Mouse (Mus musculus) brain, embryonic 14.5 days (tissue): Measurements from ENCODE around the gene Pcsk4. TPM values are rescaled to one million over a fixed set of nuclear protein-coding genes. Genes with fewer than 3 reads are reported as not detected.

Source experiments
- DNase-seq: peaks from one replicate; pipeline ENCODE4 v3.0.0-alpha.2; 2011; ENCODE audit warnings: low read depth
- CTCF ChIP-seq: fragments of 200-500 bp; IDR thresholded peaks from 2 replicates; pipeline ENCODE4 v1.5.1; 2012; ENCODE audit warnings: inconsistent platforms, mild to moderate bottlenecking, moderate library complexity, borderline replicate concordance; ENCODE audit not compliant: insufficient read depth, insufficient read length; ENCODE audit errors: extremely low read depth
- POLR2A ChIP-seq: fragments of 200-500 bp; IDR thresholded peaks from 2 replicates; pipeline ENCODE4 v1.6.1; 2012; ENCODE audit warnings: mild to moderate bottlenecking, inconsistent platforms, borderline replicate concordance; ENCODE audit not compliant: poor library complexity, insufficient read depth, insufficient read length, severe bottlenecking; ENCODE audit errors: extremely low read depth
- polyA plus RNA-seq: library from polyadenylated mRNA; depleted of rRNA; stranded (reverse); fragments of >200 nt; gene quantifications from 2 replicates; pipeline ENCODE4 v1.2.3, GENCODE M21; 2012; rRNA removed

Gene Pcsk4
- polyA plus RNA-seq, 1 experiment, result 4.5 TPM

DNA sequence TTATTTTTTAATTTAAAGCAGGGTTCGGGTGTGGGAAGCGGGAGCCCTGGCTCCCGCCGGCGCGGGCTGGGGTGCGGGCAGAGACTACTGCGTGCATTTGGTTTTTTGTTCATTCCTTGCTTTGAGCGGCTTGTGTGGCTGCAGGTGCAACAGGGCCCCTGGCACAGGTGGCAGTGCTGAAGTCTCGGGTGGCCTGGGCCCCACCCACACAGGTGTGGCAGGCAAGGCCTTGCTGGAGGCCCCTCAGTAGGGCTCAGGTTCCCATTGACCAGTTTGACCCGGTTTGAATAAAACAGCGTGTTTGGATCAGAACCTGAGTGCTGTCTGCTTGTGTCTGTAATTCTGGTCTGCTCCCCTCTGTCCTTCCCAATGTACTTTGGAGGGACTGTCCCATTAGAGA is 41.2 kb downstream of the Pcsk4 start:
- TF ChIP-seq CTCF, result no peak
- no peak for TF ChIP-seq POLR2A
- no peak for DNase-seq

DNA sequence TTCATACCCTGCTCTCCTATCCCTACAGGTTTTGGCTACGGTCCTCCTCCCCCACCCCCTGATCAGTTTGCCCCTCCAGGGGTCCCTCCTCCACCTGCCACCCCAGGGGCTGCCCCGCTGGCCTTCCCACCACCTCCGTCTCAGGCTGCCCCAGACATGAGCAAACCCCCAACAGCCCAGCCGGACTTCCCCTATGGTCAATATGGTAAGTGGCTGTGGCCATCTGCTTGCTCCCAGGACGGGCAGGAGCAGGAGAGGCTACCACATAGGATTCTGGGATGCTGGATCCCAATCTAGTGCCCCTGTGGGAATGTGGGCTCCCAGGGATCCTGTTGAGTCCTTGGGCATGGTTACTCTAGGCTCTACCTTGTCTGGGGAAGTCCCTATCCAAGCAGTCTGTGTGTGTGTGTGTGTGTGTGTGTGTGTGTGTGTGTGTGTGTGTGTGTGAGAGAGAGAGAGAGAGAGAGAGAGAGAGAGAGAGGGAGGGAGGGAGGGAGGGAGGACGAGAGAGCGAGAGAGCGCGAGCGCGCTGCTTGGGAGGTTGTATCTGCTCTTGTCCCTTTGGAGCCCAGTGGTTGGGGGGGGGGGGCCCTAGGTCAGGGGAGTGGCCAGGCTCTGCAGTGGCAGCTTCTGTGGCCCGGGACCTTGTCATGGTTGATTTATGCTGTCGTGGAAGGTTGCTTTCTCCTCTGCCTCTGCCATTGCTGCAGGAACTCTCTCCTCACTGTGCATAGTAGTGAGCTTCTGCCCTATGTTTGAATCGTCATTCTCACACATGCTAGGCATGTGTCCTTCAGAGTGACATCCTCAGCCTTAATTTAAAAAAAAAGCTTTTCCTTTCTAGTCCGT is 43.9 kb downstream of the Pcsk4 start:
- no peak for DNase-seq
- TF ChIP-seq POLR2A, result no peak
- no peak for TF ChIP-seq CTCF

DNA sequence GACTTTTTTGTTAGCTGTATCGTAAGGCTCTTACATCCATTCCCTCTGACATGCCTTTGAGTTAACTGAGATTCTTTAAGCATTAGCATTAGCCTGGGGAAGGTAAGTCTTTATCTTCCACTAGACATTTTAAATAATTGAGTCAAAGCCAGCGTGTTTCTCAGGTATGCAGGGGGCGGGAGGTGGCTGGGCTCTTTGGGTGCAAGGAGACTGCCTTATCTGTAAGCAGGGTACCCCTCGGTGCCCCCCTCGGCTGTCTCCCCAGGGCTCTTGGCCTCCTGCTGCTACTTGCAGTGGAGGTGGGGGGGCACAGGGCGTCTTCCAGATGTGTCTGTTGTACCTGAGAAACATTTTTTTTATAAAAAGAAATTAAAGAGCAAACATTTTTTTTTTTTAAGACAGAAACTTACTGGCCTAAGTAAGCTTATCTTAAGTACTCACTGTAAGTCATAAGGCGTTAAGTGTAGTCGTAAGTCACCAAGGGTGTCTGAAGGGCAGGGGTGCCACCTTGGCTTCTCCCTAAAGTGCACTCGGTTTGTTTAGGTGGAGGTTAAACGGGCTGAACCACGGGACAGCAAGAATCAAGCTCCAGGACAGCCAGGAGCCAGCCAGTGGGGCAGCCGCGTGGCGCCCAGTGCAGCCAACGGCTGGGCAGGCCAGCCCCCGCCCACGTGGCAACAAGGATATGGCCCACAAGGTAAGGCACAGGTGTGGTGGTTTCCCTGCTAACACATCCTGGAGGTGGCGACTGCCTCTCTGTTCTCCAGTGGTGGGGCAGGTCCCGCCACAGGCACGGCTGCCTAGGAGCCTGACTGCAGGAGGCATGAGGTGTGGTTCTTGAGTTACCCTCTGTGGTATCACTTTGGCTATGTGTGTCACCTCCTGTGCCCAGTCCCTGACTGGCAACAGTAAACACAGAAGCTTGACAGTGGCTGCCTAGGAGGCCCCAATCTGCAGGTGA is 46.5 kb downstream of the Pcsk4 start:
- TF ChIP-seq CTCF (no peak), POLR2A (no peak)
- DNase-seq, result no peak

DNA sequence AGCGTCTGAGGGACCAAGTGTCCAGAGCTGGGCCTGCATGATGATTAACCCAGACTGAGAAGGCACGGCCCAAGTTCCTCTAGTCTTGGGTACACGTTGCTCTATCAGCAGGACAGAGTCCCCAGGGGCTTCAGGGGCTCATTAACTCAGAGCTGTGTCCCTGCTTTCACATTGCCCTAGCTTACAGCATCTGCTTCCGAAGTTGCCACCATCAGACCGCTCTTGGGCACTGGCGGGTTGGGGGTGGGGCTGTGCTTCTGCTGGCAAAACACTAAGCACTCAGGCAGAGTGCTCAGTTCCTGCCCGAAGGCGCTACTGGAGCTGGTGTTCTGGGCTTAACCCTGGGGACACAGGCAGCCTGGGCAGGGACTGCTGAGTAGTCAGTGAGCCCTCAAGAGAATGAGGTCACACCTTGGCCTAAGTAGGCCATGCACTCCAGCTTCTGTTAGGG is 47.4 kb downstream of the Pcsk4 start:
- no peak for TF ChIP-seq POLR2A
- no peak for TF ChIP-seq CTCF
- DNase-seq, result peak; percentile 48

DNA sequence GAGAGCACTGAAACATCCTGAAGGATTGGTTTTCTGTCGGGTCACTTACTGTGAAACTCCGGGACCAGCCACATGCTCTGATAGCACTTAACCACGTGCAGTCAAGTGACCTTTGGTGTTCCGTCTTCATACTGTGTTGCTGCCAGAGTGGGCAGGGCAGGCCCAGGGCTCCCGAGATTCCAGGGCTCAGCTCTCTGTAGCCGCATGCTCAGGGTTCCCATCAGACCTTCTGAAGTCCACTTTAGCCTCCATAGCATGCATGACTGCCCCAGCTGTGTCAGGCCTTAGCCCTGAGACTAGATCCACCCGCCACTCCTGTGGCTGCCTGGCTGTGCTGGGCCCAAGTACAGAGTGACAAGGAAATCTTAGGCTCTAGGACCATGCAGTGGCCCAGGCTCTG is 48.0 kb downstream of the Pcsk4 start:
- TF ChIP-seq CTCF (no peak), POLR2A (no peak)
- DNase-seq, result no peak

DNA sequence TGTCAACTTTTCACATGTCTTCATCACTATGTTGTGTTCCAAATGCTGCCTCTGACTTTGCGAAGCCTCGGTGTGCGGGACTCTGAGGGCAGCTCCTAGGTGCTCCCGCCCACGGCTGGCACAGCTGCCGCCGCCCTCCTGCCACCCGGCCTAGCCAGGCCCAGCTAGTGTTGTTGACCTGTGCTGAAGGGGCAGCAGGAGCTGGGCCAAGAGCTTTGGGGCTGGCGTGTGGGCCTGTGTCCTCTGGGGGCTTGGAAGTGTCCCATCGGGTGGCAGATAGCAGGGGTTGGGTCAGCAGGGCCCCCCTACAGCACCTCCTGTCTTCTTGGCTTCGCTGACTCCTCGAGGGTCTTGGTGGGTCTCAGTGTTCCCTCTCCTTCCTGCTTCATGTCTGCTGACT is 50.0 kb downstream of the Pcsk4 start:
- TF ChIP-seq POLR2A, result no peak
- DNase-seq, result no peak

DNA sequence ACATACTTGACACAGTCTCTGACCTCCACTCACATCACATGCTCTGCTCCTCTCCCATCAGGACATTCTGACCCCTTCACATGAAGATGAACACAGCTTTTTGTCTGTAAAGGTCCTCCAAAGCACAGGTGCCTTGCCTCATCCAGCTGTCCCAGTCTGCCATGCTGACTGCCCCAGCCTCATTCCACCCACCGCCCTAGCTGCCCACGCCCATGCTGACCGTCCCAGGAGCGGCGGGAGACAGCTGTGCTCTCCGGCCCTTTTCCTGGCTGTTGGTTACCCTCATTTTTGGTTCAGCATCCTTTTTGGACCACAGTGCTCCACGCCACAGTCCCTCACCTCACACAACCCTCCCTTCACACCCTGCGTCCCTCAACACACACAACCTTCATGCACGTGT is 50.9 kb downstream of the Pcsk4 start:
- TF ChIP-seq POLR2A (no peak), CTCF (no peak)
- no peak for DNase-seq

DNA sequence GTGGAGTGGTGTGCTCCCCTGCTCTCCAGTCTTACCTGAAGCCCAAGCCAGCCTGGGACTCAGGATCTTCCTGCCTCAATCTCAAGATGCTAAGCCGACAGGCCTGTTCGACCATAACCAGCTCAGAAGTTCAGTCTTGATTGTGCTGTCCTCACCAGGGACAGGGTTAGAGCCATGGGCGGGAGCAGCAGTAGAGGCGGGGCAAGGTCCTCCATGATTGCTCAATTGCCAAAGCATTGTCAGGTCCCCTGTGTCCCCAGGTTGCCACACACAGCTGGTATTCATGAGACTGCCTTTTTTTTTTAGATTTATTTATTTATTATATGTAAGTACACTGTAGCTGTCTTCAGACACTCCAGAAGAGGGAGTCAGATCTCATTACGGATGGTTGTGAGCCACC is 53.1 kb downstream of the Pcsk4 start:
- DNase-seq, result no peak
- no peak for TF ChIP-seq POLR2A
- no peak for TF ChIP-seq CTCF

DNA sequence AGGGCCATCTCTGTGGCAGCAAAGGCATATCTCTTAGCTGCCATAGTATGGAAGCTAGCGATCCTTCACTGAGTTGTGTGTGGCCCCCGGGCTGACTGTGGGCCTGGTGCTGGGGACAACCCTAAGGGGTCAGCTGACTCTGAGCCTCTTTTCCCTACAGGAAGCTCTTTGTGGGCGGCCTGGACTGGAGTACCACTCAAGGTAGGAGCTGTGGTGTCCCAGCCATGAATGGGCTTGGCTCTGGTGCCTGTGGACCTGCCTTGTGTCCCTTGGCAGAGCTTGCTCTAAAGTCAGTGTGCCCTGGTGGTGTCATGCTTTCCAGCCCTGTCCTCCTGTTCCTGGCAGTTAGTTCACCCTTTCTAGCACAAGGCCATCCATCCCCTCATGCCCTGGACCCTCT is 55.5 kb downstream of the Pcsk4 start:
- TF ChIP-seq POLR2A (no peak), CTCF (no peak)
- no peak for DNase-seq

DNA sequence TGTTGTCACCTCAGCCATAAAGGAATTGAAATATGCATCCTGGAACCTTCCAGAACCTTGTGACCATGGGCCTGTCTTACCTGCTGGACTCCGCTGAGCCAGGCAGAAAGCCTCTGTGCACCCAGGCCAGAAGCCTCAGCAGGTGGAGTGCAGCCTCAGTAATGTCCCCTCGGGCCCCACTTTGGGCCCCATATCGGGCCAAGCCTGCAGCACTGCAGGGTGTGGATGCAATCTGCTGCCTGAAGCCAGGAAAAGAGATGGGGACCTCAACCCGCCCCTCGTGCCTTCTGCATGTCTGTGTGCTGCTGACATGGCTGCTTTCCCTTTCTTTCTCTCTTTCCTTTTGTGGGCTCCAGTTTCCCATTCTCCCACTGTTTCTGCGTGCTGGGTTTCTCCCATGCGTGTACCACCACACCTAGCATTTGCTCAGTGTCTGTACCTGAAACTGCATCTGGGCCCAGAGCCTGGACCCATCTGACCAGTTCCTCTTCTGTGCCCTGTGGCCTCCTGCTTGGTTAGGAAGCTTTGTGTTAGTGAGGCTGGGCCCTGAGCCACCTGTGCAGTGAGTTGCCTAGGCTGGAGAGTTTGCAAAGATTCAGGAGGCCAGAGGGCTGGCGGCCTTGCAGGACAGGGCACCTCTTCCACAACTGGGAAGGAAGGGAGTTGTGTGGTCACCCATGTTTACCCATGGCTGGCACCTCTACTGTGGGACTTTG is 57.3 kb downstream of the Pcsk4 start:
- no peak for TF ChIP-seq CTCF
- TF ChIP-seq POLR2A, result no peak
- DNase-seq, result no peak

Other genes with a start within 250 kb of the Pcsk4 start
- 30.2 and 31.1 TPM in 2 replicates for gene Sbno2, start 223.9 kb downstream of the Pcsk4 start, polyA plus RNA-seq
- gene Stk11, start 213.7 kb downstream of the Pcsk4 start, polyA plus RNA-seq, result 112 and 127 TPM in 2 replicates
- 445 and 501 TPM in 2 replicates for gene Atp5d, start 190.9 kb downstream of the Pcsk4 start, polyA plus RNA-seq
- 152 and 242 TPM in 2 replicates for gene Cbarp, start 188.7 kb downstream of the Pcsk4 start, polyA plus RNA-seq
- gene Midn, start 181.2 kb downstream of the Pcsk4 start, polyA plus RNA-seq, result 177 and 213 TPM in 2 replicates
- 381 and 490 TPM in 2 replicates for gene Cirbp, start 163.5 kb downstream of the Pcsk4 start, polyA plus RNA-seq
- 18.5 and 21.2 TPM in 2 replicates for gene 1600002K03Rik, start 156.6 kb downstream of the Pcsk4 start, polyA plus RNA-seq
- 57.2 and 66.4 TPM in 2 replicates for gene Efna2, start 150.0 kb downstream of the Pcsk4 start, polyA plus RNA-seq
- gene Mum1, start 103.1 kb downstream of the Pcsk4 start, polyA plus RNA-seq, result 59.1 and 61.2 TPM in 2 replicates
- 272 and 426 TPM in 2 replicates for gene Ndufs7, start 80.4 kb downstream of the Pcsk4 start, polyA plus RNA-seq
- gene Gamt, start 68.5 kb downstream of the Pcsk4 start, polyA plus RNA-seq, result 15.3 and 19.8 TPM in 2 replicates
- gene Dazap1, start 68.0 kb downstream of the Pcsk4 start, polyA plus RNA-seq, result 158 and 207 TPM in 2 replicates
- gene Rps15, start 37.0 kb downstream of the Pcsk4 start, polyA plus RNA-seq, result 2,157 and 2,683 TPM in 2 replicates
- gene Apc2, start 33.5 kb downstream of the Pcsk4 start, polyA plus RNA-seq, result 189 and 292 TPM in 2 replicates
- 22.5 and 32.9 TPM in 2 replicates for gene 2310011J03Rik, start 9.0 kb downstream of the Pcsk4 start, polyA plus RNA-seq
- 1.7 and 4.6 TPM in 2 replicates for gene Reep6, start 455 bp upstream of the Pcsk4 start, polyA plus RNA-seq
- gene Adamtsl5, start 18.9 kb upstream of the Pcsk4 start, polyA plus RNA-seq, result 1.4 and 1.5 TPM in 2 replicates
- 3.9 and 4.7 TPM in 2 replicates for gene Plk5, start 27.0 kb upstream of the Pcsk4 start, polyA plus RNA-seq
- gene Mex3d, start 58.2 kb upstream of the Pcsk4 start, polyA plus RNA-seq, result 112 and 115 TPM in 2 replicates
- gene Mbd3, start 70.1 kb upstream of the Pcsk4 start, polyA plus RNA-seq, result 265 and 292 TPM in 2 replicates
- gene Uqcr11, start 77.3 kb upstream of the Pcsk4 start, polyA plus RNA-seq, result 597 and 852 TPM in 2 replicates
- gene Tcf3, start 104.1 kb upstream of the Pcsk4 start, polyA plus RNA-seq, result 128 and 138 TPM in 2 replicates
- 5.0 and 10.9 TPM in 2 replicates for gene Onecut3, start 165.3 kb upstream of the Pcsk4 start, polyA plus RNA-seq
- 0.76 and 0.86 TPM in 2 replicates for gene Atp8b3, start 209.6 kb upstream of the Pcsk4 start, polyA plus RNA-seq
- gene Rexo1, start 232.1 kb upstream of the Pcsk4 start, polyA plus RNA-seq, result 59.9 and 72.0 TPM in 2 replicates
- gene Klf16, start 247.8 kb upstream of the Pcsk4 start, polyA plus RNA-seq, result 12.2 and 15.9 TPM in 2 replicates